Mouse (Mus musculus) heart, adult 9 months (tissue): ENCODE measurements around the gene Zscan4b.
"Not testable (repeated sequence)": the region's sequence is repeated elsewhere in the genome, so short reads cannot be mapped to it uniquely, and the experiment has no call there.

Source experiments
- DNase-seq, 2 experiments: peaks; one replicate each; pipeline ENCODE4 v3.0.0; 2022; ENCODE audit warnings: low spot score in 2 of 2

The Zscan4b gene

GRCm38 (mm10) chr7:10904950-10905349 lies at the start of gene Zscan4b:
TSS of gene Zscan4b (minus strand) at chr7:10905050.
- not testable (repeated sequence) for DNase-seq
